Mouse (Mus musculus): ENCODE measurements around the gene Cstb.

The Cstb gene

GRCm38 (mm10) chr10:78461767-78462166, 36.3 kb downstream of the Cstb start:
- no peak for DNase-seq (ENCODE audit: low spot score)

- DNase-seq (ENCODE audit: low spot score), result peak; percentile 65
Observed at GRCm38 (mm10) chr10:78462945-78463768, 37.7 kb downstream of the Cstb start.

- DNase-seq (ENCODE audit: low spot score), result no peak
Observed at GRCm38 (mm10) chr10:78463769-78464167, 38.3 kb downstream of the Cstb start.

GRCm38 (mm10) chr10:78464201-78464791, 38.8 kb downstream of the Cstb start:
- no peak for DNase-seq (ENCODE audit: low spot score)

GRCm38 (mm10) chr10:78464792-78465207, 39.3 kb downstream of the Cstb start, which contains the start of gene Pdxk:
Gene Pdxk (minus strand): TSS chr10:78464975.
- DNase-seq (ENCODE audit: low spot score), result peak; percentile 92

GRCm38 (mm10) chr10:78465472-78465871, 40.0 kb downstream of the Cstb start:
- DNase-seq (ENCODE audit: low spot score), result no peak

- DNase-seq (ENCODE audit: low spot score), result no peak
Observed at GRCm38 (mm10) chr10:78466647-78467046, 41.2 kb downstream of the Cstb start.

- no peak for DNase-seq (ENCODE audit: low spot score)
Observed at GRCm38 (mm10) chr10:78467761-78468310, 42.4 kb downstream of the Cstb start.

- DNase-seq (ENCODE audit: low spot score), result no peak
Observed at GRCm38 (mm10) chr10:78470582-78471313, 45.3 kb downstream of the Cstb start.

- no peak for DNase-seq (ENCODE audit: low spot score)
Observed at GRCm38 (mm10) chr10:78472046-78472445, 46.6 kb downstream of the Cstb start.

- no peak for DNase-seq (ENCODE audit: low spot score)
Observed at GRCm38 (mm10) chr10:78473434-78473833, 48.0 kb downstream of the Cstb start.

GRCm38 (mm10) chr10:78474759-78475158, 49.3 kb downstream of the Cstb start:
- no peak for DNase-seq (ENCODE audit: low spot score)

GRCm38 (mm10) chr10:78476821-78477220, 51.4 kb downstream of the Cstb start:
- DNase-seq (ENCODE audit: low spot score), result no peak

All from yolk sac, embryonic 10.5 days (tissue).